Mouse (Mus musculus): ENCODE results near the gene Frat1. TPM values are rescaled to one million over a fixed set of nuclear protein-coding genes. Genes with fewer than 3 reads are reported as not detected.

Frat1 gene
- polyA plus RNA-seq, 1 experiment: 13.2 TPM

GRCm38 (mm10) chr19:41838808-41839207 is 9.0 kb downstream of the Frat1 start:
- H3K4me1 ChIP-seq (ENCODE audit: control insufficient read depth, insufficient read depth, low read length): peaks cover 5% of the 10 kb centered on the region; the same call in 1 of the 2 replicates
- 93% methylated on average over 6 of the region's 6 CpGs for WGBS
- no peak overlapping the region for H3K4me3 ChIP-seq (replicated peaks; ENCODE audit: insufficient read depth, low read depth, low read length)
- H3K27ac ChIP-seq (ENCODE audit: insufficient read depth, low read length): no peak overlapping the region
- no peak for TF ChIP-seq POLR2A (IDR thresholded peaks at IDR 0.05; ENCODE audit: borderline replicate concordance, insufficient read depth, low read length)
- DNase-seq: no peak
- H3K27me3 ChIP-seq (ENCODE audit: control insufficient read depth, insufficient read depth, low read length): no peaks in the 10 kb centered on the region

- no peak overlapping the region for H3K27ac ChIP-seq (ENCODE audit: insufficient read depth, low read length)
- H3K27me3 ChIP-seq (ENCODE audit: control insufficient read depth, insufficient read depth, low read length): no peaks in the 10 kb centered on the region
- no peak for TF ChIP-seq POLR2A (IDR thresholded peaks at IDR 0.05; ENCODE audit: borderline replicate concordance, insufficient read depth, low read length)
- no peak for TF ChIP-seq CTCF (IDR thresholded peaks at IDR 0.05; ENCODE audit: borderline replicate concordance, insufficient read depth, low read depth, low read length)
- peaks cover 5% of the 10 kb centered on the region; the same call in 1 of the 2 replicates for H3K4me1 ChIP-seq (ENCODE audit: control insufficient read depth, insufficient read depth, low read length)
- over 99% methylated on average over 3 of the region's 3 CpGs for WGBS
- no peak for DNase-seq
- no peak overlapping the region for H3K4me3 ChIP-seq (replicated peaks; ENCODE audit: insufficient read depth, low read depth, low read length)
Observed at GRCm38 (mm10) chr19:41839685-41840084, 9.9 kb downstream of the Frat1 start.

- H3K27me3 ChIP-seq (ENCODE audit: control insufficient read depth, insufficient read depth, low read length): no peaks in the 10 kb centered on the region
- no peak overlapping the region for H3K27ac ChIP-seq (ENCODE audit: insufficient read depth, low read length)
- H3K4me3 ChIP-seq (replicated peaks; ENCODE audit: insufficient read depth, low read depth, low read length): no peak overlapping the region
- peaks cover 9% of the 10 kb centered on the region for H3K4me1 ChIP-seq (ENCODE audit: control insufficient read depth, insufficient read depth, low read length)
- no peak for TF ChIP-seq POLR2A (IDR thresholded peaks at IDR 0.05; ENCODE audit: borderline replicate concordance, insufficient read depth, low read length)
- TF ChIP-seq CTCF (IDR thresholded peaks at IDR 0.05; ENCODE audit: borderline replicate concordance, insufficient read depth, low read depth, low read length): no peak
- DNase-seq: no peak
- 24% methylated on average over 7 of the region's 7 CpGs for WGBS
Observed at GRCm38 (mm10) chr19:41841105-41841750, 11.5 kb downstream of the Frat1 start.

- TF ChIP-seq CTCF (IDR thresholded peaks at IDR 0.05; ENCODE audit: borderline replicate concordance, insufficient read depth, low read depth, low read length): no peak
- TF ChIP-seq POLR2A (IDR thresholded peaks at IDR 0.05; ENCODE audit: borderline replicate concordance, insufficient read depth, low read length): no peak
- Histone ChIP-seq H3K27ac (ENCODE audit: insufficient read depth, low read length) (no peak overlapping the region), H3K4me3 (replicated peaks; ENCODE audit: insufficient read depth, low read depth, low read length) (no peak overlapping the region), H3K27me3 (ENCODE audit: control insufficient read depth, insufficient read depth, low read length) (no peaks in the 10 kb centered on the region), H3K4me1 (ENCODE audit: control insufficient read depth, insufficient read depth, low read length) (peaks cover 9% of the 10 kb centered on the region)
- WGBS: 15% methylated on average over 4 of the region's 4 CpGs
- DNase-seq: peak; percentile 48 to 76
Observed at GRCm38 (mm10) chr19:41842196-41842595, 12.4 kb downstream of the Frat1 start.

GRCm38 (mm10) chr19:41842706-41843105 is 12.9 kb downstream of the Frat1 start:
- Histone ChIP-seq H3K4me1 (ENCODE audit: control insufficient read depth, insufficient read depth, low read length) (peaks cover 9% of the 10 kb centered on the region), H3K27ac (ENCODE audit: insufficient read depth, low read length) (no peak overlapping the region), H3K27me3 (ENCODE audit: control insufficient read depth, insufficient read depth, low read length) (no peaks in the 10 kb centered on the region), H3K4me3 (replicated peaks; ENCODE audit: insufficient read depth, low read depth, low read length) (no peak overlapping the region)
- no peak for TF ChIP-seq CTCF (IDR thresholded peaks at IDR 0.05; ENCODE audit: borderline replicate concordance, insufficient read depth, low read depth, low read length)
- no peak for TF ChIP-seq POLR2A (IDR thresholded peaks at IDR 0.05; ENCODE audit: borderline replicate concordance, insufficient read depth, low read length)
- 41% methylated on average over 4 of the region's 4 CpGs for WGBS
- DNase-seq: no peak

GRCm38 (mm10) chr19:41844345-41844744 is 14.6 kb downstream of the Frat1 start:
- DNase-seq: no peak
- WGBS: 80% methylated on average over 6 of the region's 6 CpGs
- TF ChIP-seq POLR2A (IDR thresholded peaks at IDR 0.05; ENCODE audit: borderline replicate concordance, insufficient read depth, low read length) (no peak), CTCF (IDR thresholded peaks at IDR 0.05; ENCODE audit: borderline replicate concordance, insufficient read depth, low read depth, low read length) (peak; percentile 24; the same call in 1 of the 2 replicates)
- H3K27ac ChIP-seq (ENCODE audit: insufficient read depth, low read length): no peak overlapping the region
- peaks cover 9% of the 10 kb centered on the region for H3K4me1 ChIP-seq (ENCODE audit: control insufficient read depth, insufficient read depth, low read length)
- H3K4me3 ChIP-seq (replicated peaks; ENCODE audit: insufficient read depth, low read depth, low read length): no peak overlapping the region
- H3K27me3 ChIP-seq (ENCODE audit: control insufficient read depth, insufficient read depth, low read length): no peaks in the 10 kb centered on the region

- H3K27me3 ChIP-seq (ENCODE audit: control insufficient read depth, insufficient read depth, low read length): no peaks in the 10 kb centered on the region
- peak overlapping the region; percentile 64 for H3K4me3 ChIP-seq (replicated peaks; ENCODE audit: insufficient read depth, low read depth, low read length)
- TF ChIP-seq POLR2A (IDR thresholded peaks at IDR 0.05; ENCODE audit: borderline replicate concordance, insufficient read depth, low read length): no peak
- TF ChIP-seq CTCF (IDR thresholded peaks at IDR 0.05; ENCODE audit: borderline replicate concordance, insufficient read depth, low read depth, low read length): peak; percentile 40; the same call in 1 of the 2 replicates
- H3K4me1 ChIP-seq (ENCODE audit: control insufficient read depth, insufficient read depth, low read length): peaks cover 4% of the 10 kb centered on the region
- WGBS: 3% methylated on average over 21 of the region's 21 CpGs
- no peak overlapping the region for H3K27ac ChIP-seq (ENCODE audit: insufficient read depth, low read length)
- DNase-seq: peak; percentile 50 to 57
Observed at GRCm38 (mm10) chr19:41846366-41847090, 16.8 kb downstream of the Frat1 start.

Measured in cerebellum, adult 2 months (tissue).